Mouse (Mus musculus): Measurements from ENCODE around the gene Tarsl2. TPM values are rescaled to one million over a fixed set of nuclear protein-coding genes. Genes with fewer than 3 reads are reported as not detected.
A peak's percentile ranks its signal among the peaks of the same experiment; 100 is the strongest.

Tarsl2 gene
- polyA plus RNA-seq (2012; rRNA removed), result 3.8 and 4.1 TPM in 2 replicates

DNA sequence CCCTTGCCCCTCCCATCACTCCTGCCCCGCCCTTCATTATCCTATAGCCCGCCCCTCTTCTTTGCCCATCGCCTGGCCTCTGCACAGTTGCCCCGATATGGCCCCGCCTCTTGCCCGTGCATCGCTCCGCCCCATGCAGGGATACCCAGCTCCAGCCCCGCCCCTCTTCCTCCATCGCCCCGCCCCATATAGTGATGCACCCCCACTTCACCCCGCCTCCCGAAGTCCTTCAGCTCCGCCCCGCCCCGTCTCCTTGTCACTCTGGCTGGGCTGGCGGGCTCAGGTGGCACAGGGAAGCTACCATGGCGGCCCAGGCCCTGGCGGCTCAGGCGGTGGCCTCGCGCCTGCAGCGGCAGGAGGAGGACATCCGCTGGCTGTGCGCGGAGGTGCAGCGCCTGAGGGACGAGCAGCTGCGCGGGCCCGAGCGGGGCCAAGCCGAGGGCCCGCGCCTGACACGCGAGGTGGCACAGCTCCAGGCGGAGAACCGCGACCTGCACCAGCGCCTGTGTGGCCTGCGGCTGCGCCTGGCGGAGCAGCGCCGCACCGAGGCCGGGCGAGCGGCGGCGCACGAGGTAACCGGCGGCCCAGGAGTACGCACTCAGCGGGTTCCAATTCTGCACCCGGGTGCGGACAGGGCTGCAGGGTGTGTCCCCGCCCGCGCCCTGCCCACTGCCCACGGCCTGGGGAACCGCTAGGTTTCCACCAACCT lies at the start of gene Tarsl2:
Tarsl2 (plus strand) TSS at position 256 of the 709 bp plus-strand sequence.
- H3K4me3 ChIP-seq (replicated peaks; ENCODE audit: extremely low read depth, low read depth, low read length), result peak within 1 kb of the TSS; percentile 3
- H3K4me1 ChIP-seq (ENCODE audit: control insufficient read depth, insufficient read depth, low read length), result peaks cover 3% of the 10 kb centered on the region; the same call in 1 of the 2 replicates
- no peak for TF ChIP-seq CTCF (IDR thresholded peaks at IDR 0.05; ENCODE audit: insufficient read depth, low read length)
- TF ChIP-seq POLR2A (IDR thresholded peaks at IDR 0.05; ENCODE audit: borderline replicate concordance, extremely low read depth, low read depth, low read length), result no peak
- 1% methylated on average over 64 of the region's 64 CpGs for WGBS
- DNase-seq, result peak; percentile 92

DNA sequence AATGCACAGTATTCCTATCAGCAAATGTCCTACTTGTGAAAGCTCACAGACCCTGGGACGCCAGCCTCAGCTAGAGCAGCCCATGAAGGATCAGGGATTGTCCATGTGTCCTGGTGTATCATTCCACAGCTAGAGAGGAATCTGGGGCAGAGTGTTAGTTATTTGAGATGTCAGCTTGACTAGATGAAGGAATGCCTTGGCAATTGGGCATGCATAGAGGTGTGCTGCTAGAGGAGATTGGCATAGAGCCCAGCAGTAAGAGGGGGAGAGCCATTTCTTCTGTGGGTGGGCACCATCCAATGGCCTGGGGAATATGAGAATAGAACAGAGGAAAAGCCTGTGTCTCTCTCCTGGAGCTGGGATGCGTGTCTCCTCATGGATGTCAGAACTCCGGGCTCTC lies 38.6 kb upstream of the Tarsl2 start:
- TF ChIP-seq POLR2A (IDR thresholded peaks at IDR 0.05; ENCODE audit: borderline replicate concordance, extremely low read depth, low read depth, low read length), result no peak
- no peak for TF ChIP-seq CTCF (IDR thresholded peaks at IDR 0.05; ENCODE audit: insufficient read depth, low read length)
- no peak for DNase-seq
- 78% methylated on average over 3 of the region's 3 CpGs for WGBS
- Histone ChIP-seq H3K4me3 (replicated peaks; ENCODE audit: extremely low read depth, low read depth, low read length) (no peak overlapping the region), H3K4me1 (ENCODE audit: control insufficient read depth, insufficient read depth, low read length) (no peaks in the 10 kb centered on the region)

DNA sequence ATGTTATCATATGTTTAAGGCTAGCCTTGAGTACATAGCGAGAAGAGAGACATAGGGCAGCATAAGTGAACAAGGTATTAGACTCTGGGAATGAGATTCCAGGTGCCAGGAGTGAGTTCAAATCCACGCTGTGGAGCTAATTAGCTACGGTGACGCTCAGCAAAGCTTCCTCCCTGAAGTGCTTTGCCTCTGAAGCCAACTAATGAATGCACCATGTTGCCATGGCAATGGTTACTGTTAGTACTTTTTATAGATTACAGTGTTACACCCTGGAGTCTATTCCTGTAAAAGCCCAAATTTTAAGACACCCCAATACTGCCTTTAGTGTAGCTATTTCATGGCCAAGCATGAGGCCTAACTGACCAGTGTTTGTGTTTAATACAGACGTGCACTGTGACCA lies 37.7 kb upstream of the Tarsl2 start:
- Histone ChIP-seq H3K4me3 (replicated peaks; ENCODE audit: extremely low read depth, low read depth, low read length) (no peak overlapping the region), H3K4me1 (ENCODE audit: control insufficient read depth, insufficient read depth, low read length) (no peaks in the 10 kb centered on the region)
- 82% methylated on average over 5 of the region's 5 CpGs for WGBS
- TF ChIP-seq CTCF (IDR thresholded peaks at IDR 0.05; ENCODE audit: insufficient read depth, low read length) (no peak), POLR2A (IDR thresholded peaks at IDR 0.05; ENCODE audit: borderline replicate concordance, extremely low read depth, low read depth, low read length) (no peak)
- DNase-seq, result no peak

DNA sequence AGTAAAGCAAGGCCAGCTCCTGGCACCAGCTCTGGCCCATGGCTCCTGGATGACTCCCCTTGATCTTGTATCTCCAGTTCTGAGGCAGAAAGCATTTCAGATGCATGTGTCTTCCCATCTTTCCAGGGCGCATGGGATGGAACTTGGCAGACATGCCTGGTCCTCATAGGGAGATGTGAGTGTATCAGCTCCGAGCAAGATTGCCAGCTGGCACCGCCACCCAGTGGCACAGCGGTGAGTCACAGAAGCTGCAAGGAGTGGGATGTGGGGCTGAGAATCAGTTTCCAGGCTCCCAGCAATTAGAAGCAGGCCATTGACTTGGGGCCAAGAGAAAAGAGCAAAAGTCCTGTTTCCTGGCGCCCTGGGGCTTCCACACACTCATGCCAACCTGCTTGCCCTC lies 34.5 kb upstream of the Tarsl2 start:
- DNase-seq, result no peak
- TF ChIP-seq POLR2A (IDR thresholded peaks at IDR 0.05; ENCODE audit: borderline replicate concordance, extremely low read depth, low read depth, low read length) (no peak), CTCF (IDR thresholded peaks at IDR 0.05; ENCODE audit: insufficient read depth, low read length) (peak; percentile 30; the same call in 1 of the 2 replicates)
- Histone ChIP-seq H3K4me1 (ENCODE audit: control insufficient read depth, insufficient read depth, low read length) (no peaks in the 10 kb centered on the region), H3K4me3 (replicated peaks; ENCODE audit: extremely low read depth, low read depth, low read length) (no peak overlapping the region)
- WGBS, result 62% methylated on average over 5 of the region's 5 CpGs

DNA sequence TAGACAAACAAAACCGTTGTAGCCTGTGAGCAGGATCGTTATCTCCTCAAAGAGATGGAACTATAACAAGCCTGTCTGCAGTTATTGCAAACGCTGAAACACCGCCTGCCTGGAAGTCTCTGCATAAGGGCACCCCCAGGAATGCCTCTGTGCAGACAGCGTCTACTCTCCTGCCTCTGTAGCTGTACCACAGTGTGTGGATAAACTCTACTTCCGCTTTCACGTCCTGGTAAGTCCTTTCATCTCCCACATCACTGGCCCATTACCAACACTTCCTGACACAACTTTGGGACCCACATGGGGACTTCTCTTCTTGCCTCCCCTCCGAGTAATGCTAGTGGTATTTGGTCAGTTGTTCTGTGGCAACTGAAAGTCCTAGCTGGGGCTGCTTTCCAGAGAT lies 34.0 kb upstream of the Tarsl2 start:
- Histone ChIP-seq H3K4me1 (ENCODE audit: control insufficient read depth, insufficient read depth, low read length) (no peaks in the 10 kb centered on the region), H3K4me3 (replicated peaks; ENCODE audit: extremely low read depth, low read depth, low read length) (no peak overlapping the region)
- DNase-seq, result no peak
- TF ChIP-seq POLR2A (IDR thresholded peaks at IDR 0.05; ENCODE audit: borderline replicate concordance, extremely low read depth, low read depth, low read length) (no peak), CTCF (IDR thresholded peaks at IDR 0.05; ENCODE audit: insufficient read depth, low read length) (no peak)
- WGBS, result 52% methylated on average over 8 of the region's 8 CpGs

DNA sequence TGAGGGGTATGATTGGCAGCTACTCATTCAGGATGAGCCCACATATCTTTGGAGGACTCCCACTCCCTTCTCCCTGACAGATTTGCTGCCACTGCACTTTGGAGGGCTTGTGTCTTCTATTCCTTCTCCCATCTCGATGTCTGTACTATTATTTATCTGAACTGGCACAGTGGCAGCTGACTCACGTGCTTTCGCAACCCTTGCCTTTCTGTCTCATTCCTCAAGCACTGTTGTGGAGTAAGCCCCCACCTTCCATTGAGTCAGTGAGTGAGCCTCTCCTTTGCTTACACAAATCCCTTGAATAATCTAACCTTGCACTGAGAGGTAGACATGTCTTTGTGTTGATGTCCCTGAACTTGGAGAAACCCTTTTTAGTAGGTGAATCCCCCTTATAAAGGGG lies 33.4 kb upstream of the Tarsl2 start:
- DNase-seq, result no peak
- WGBS, result 48% methylated on average over 3 of the region's 3 CpGs
- no peak for TF ChIP-seq POLR2A (IDR thresholded peaks at IDR 0.05; ENCODE audit: borderline replicate concordance, extremely low read depth, low read depth, low read length)
- TF ChIP-seq CTCF (IDR thresholded peaks at IDR 0.05; ENCODE audit: insufficient read depth, low read length), result no peak
- Histone ChIP-seq H3K4me1 (ENCODE audit: control insufficient read depth, insufficient read depth, low read length) (no peaks in the 10 kb centered on the region), H3K4me3 (replicated peaks; ENCODE audit: extremely low read depth, low read depth, low read length) (no peak overlapping the region)

DNA sequence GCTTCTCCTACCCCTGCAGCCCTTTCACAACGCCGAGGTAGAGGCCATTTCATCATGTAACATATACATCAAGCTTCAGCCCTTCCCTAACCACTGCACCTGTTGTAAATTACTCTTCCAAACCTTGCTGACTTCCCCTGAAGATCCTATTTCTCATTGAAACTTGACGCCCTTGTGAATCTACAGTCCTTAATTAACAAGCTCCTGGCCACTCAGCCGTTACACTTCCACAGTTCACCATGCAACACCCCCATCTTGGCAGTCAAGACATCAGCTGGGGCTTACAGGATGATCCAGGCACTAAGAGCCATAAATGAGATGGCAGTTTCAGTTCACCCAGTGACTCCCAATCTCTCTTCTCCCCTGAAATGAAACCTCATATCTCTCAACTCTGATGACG lies 31.0 kb upstream of the Tarsl2 start:
- no peak for TF ChIP-seq POLR2A (IDR thresholded peaks at IDR 0.05; ENCODE audit: borderline replicate concordance, extremely low read depth, low read depth, low read length)
- TF ChIP-seq CTCF (IDR thresholded peaks at IDR 0.05; ENCODE audit: insufficient read depth, low read length), result no peak
- Histone ChIP-seq H3K4me3 (replicated peaks; ENCODE audit: extremely low read depth, low read depth, low read length) (no peak overlapping the region), H3K4me1 (ENCODE audit: control insufficient read depth, insufficient read depth, low read length) (no peaks in the 10 kb centered on the region)
- DNase-seq, result no peak
- 75% methylated on average over 5 of the region's 5 CpGs for WGBS

DNA sequence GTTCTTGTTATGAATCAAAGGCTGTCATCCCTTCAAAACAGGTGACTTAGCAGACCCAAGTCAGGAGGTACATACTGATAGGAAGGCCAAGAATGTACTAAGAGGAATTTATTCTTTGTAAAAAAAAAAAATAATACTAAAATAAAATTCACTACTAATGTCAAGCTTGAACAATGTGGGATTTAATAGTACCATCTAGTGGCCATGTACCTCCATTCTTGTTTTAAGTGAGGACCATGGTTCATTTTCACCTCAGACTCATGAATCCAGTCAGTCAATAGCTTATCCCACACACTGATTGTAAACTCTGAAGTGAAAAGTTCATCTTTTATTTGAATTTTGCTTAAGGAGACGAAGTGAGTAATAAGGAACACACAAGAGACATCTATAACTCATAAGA lies 25.9 kb upstream of the Tarsl2 start:
- Histone ChIP-seq H3K4me3 (replicated peaks; ENCODE audit: extremely low read depth, low read depth, low read length) (no peak overlapping the region), H3K4me1 (ENCODE audit: control insufficient read depth, insufficient read depth, low read length) (no peaks in the 10 kb centered on the region)
- no peak for DNase-seq
- WGBS, result 57% methylated on average over 1 of the region's 1 CpGs
- TF ChIP-seq POLR2A (IDR thresholded peaks at IDR 0.05; ENCODE audit: borderline replicate concordance, extremely low read depth, low read depth, low read length) (no peak), CTCF (IDR thresholded peaks at IDR 0.05; ENCODE audit: insufficient read depth, low read length) (no peak)

DNA sequence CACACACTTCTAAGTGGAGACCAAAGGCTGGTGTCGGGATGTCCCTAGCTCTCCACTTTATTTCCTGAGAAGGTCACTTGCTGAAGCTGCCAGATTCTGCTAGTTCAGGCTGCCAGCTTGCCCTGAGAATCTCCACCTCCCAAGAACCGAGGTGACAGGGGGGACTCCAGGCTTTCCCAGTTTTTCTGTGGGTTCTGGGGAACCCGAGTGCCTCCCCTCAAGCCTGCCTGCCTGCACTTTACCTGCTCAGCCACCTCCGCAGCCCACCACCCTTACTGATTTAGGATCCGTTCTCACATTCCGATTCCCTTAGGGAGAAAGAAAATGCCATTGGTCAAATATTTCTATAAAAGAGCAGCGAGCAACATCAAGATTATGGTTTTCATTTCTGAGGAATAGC lies 24.0 kb upstream of the Tarsl2 start:
- DNase-seq, result no peak
- no peak overlapping the region for H3K4me3 ChIP-seq (replicated peaks; ENCODE audit: extremely low read depth, low read depth, low read length)

DNA sequence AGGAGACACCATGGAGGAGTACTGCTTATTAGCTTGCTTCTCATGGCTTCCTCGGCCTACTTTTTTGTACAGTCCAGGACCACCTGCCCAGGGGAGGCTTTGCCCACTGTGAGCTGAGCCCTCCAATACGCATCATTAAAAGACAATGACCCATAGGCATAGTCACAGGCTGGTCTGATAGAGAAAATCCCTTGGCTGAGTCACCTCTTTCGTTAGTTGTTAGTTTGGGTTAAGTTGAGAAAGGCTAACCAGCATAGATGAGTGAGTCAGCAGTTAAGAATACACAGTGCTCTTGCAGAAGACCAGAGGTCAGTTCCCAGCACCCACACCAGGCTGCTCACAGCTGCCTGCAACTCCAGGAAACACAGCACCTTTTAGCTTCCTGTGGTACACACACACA lies 21.4 kb upstream of the Tarsl2 start:
- no peaks in the 10 kb centered on the region for H3K4me1 ChIP-seq (ENCODE audit: control insufficient read depth, insufficient read depth, low read length)
- TF ChIP-seq POLR2A (IDR thresholded peaks at IDR 0.05; ENCODE audit: borderline replicate concordance, extremely low read depth, low read depth, low read length) (no peak), CTCF (IDR thresholded peaks at IDR 0.05; ENCODE audit: insufficient read depth, low read length) (no peak)
- DNase-seq, result no peak
- no peak overlapping the region for H3K4me3 ChIP-seq (replicated peaks; ENCODE audit: extremely low read depth, low read depth, low read length)
- 86% methylated on average over 3 of the region's 3 CpGs for WGBS

More for the DNA sequence above, 24.0 kb upstream of the Tarsl2 start:
- TF ChIP-seq CTCF (IDR thresholded peaks at IDR 0.05; ENCODE audit: insufficient read depth, low read length), result no peak
- no peak for TF ChIP-seq POLR2A (IDR thresholded peaks at IDR 0.05; ENCODE audit: borderline replicate concordance, extremely low read depth, low read depth, low read length)
- 65% methylated on average over 7 of the region's 7 CpGs for WGBS
- H3K4me1 ChIP-seq (ENCODE audit: control insufficient read depth, insufficient read depth, low read length), result no peaks in the 10 kb centered on the region

All from lung, adult 2 months (tissue).